Mouse (Mus musculus): ENCODE data around the gene Igsf21. TPM values are rescaled to one million over a fixed set of nuclear protein-coding genes. Genes with fewer than 3 reads are reported as not detected.

Gene Igsf21
- polyA plus RNA-seq, 1 experiment from 2014 or later = not detected

- no peak for ATAC-seq (ENCODE audit: low read depth)
- no peak overlapping the region for H3K27ac ChIP-seq (ENCODE audit: low read length)
- no peak overlapping the region for H3K4me2 ChIP-seq (ENCODE audit: low read depth, low read length)
- 21% methylated on average over 16 of the region's 16 CpGs for WGBS (ENCODE audit: insufficient replicate concordance)
- no peaks in the 10 kb centered on the region for H3K4me1 ChIP-seq (ENCODE audit: control insufficient read depth, low read depth, low read length)
- H3K9me3 ChIP-seq (replicated peaks; ENCODE audit: control insufficient read depth, low read length) = no peaks in the 10 kb centered on the region
- no peaks in the 10 kb centered on the region for H3K36me3 ChIP-seq (ENCODE audit: control insufficient read depth, insufficient read depth)
- no peak overlapping the region for H3K9ac ChIP-seq (ENCODE audit: low read depth, low read length)
- no peak overlapping the region for H3K4me3 ChIP-seq (ENCODE audit: low read depth, low read length)
- H3K27me3 ChIP-seq (ENCODE audit: control insufficient read depth, insufficient read depth, low read depth, low read length) = peaks cover 53% of the 10 kb centered on the region
Observed at GRCm38 (mm10) chr4:140243231-140243630, 3.4 kb downstream of the Igsf21 start.

GRCm38 (mm10) chr4:140242291-140242690, 4.3 kb downstream of the Igsf21 start:
- Histone ChIP-seq H3K27ac (ENCODE audit: low read length) (no peak overlapping the region), H3K36me3 (ENCODE audit: control insufficient read depth, insufficient read depth) (no peaks in the 10 kb centered on the region), H3K27me3 (ENCODE audit: control insufficient read depth, insufficient read depth, low read depth, low read length) (peaks cover 46% of the 10 kb centered on the region), H3K4me2 (ENCODE audit: low read depth, low read length) (no peak overlapping the region), H3K9me3 (replicated peaks; ENCODE audit: control insufficient read depth, low read length) (no peaks in the 10 kb centered on the region), H3K4me3 (ENCODE audit: low read depth, low read length) (no peak overlapping the region), H3K4me1 (ENCODE audit: control insufficient read depth, low read depth, low read length) (no peaks in the 10 kb centered on the region), H3K9ac (ENCODE audit: low read depth, low read length) (no peak overlapping the region)
- no peak for ATAC-seq (ENCODE audit: low read depth)
- WGBS (ENCODE audit: insufficient replicate concordance) = 47% methylated on average over 1 of the region's 1 CpGs

- no peak overlapping the region for H3K4me3 ChIP-seq (ENCODE audit: low read depth, low read length)
- no peak overlapping the region for H3K4me2 ChIP-seq (ENCODE audit: low read depth, low read length)
- ATAC-seq (ENCODE audit: low read depth) = no peak
- H3K9me3 ChIP-seq (replicated peaks; ENCODE audit: control insufficient read depth, low read length) = no peaks in the 10 kb centered on the region
- no peak overlapping the region for H3K27ac ChIP-seq (ENCODE audit: low read length)
- 26% methylated on average over 10 of the region's 10 CpGs for WGBS (ENCODE audit: insufficient replicate concordance)
- no peaks in the 10 kb centered on the region; the same call in 1 of the 2 replicates for H3K27me3 ChIP-seq (ENCODE audit: control insufficient read depth, insufficient read depth, low read depth, low read length)
- H3K36me3 ChIP-seq (ENCODE audit: control insufficient read depth, insufficient read depth) = no peaks in the 10 kb centered on the region
- no peak overlapping the region for H3K9ac ChIP-seq (ENCODE audit: low read depth, low read length)
- H3K4me1 ChIP-seq (ENCODE audit: control insufficient read depth, low read depth, low read length) = no peaks in the 10 kb centered on the region
Observed at GRCm38 (mm10) chr4:140237305-140237741, 9.3 kb downstream of the Igsf21 start.

GRCm38 (mm10) chr4:140235361-140236153, 11.0 kb downstream of the Igsf21 start:
- Histone ChIP-seq H3K9ac (ENCODE audit: low read depth, low read length) (no peak overlapping the region), H3K9me3 (replicated peaks; ENCODE audit: control insufficient read depth, low read length) (no peaks in the 10 kb centered on the region), H3K27me3 (ENCODE audit: control insufficient read depth, insufficient read depth, low read depth, low read length) (no peaks in the 10 kb centered on the region), H3K27ac (ENCODE audit: low read length) (no peak overlapping the region), H3K4me1 (ENCODE audit: control insufficient read depth, low read depth, low read length) (no peaks in the 10 kb centered on the region), H3K4me3 (ENCODE audit: low read depth, low read length) (no peak overlapping the region), H3K4me2 (ENCODE audit: low read depth, low read length) (no peak overlapping the region), H3K36me3 (ENCODE audit: control insufficient read depth, insufficient read depth) (no peaks in the 10 kb centered on the region)
- 55% methylated on average over 9 of the region's 9 CpGs for WGBS (ENCODE audit: insufficient replicate concordance)
- no peak for ATAC-seq (ENCODE audit: low read depth)

GRCm38 (mm10) chr4:140234412-140235205, 12.0 kb downstream of the Igsf21 start:
- ATAC-seq (ENCODE audit: low read depth) = no peak
- Histone ChIP-seq H3K27me3 (ENCODE audit: control insufficient read depth, insufficient read depth, low read depth, low read length) (no peaks in the 10 kb centered on the region), H3K4me3 (ENCODE audit: low read depth, low read length) (no peak overlapping the region), H3K36me3 (ENCODE audit: control insufficient read depth, insufficient read depth) (no peaks in the 10 kb centered on the region), H3K4me1 (ENCODE audit: control insufficient read depth, low read depth, low read length) (no peaks in the 10 kb centered on the region), H3K27ac (ENCODE audit: low read length) (no peak overlapping the region), H3K9me3 (replicated peaks; ENCODE audit: control insufficient read depth, low read length) (no peaks in the 10 kb centered on the region), H3K4me2 (ENCODE audit: low read depth, low read length) (no peak overlapping the region), H3K9ac (ENCODE audit: low read depth, low read length) (no peak overlapping the region)
- 67% methylated on average over 18 of the region's 18 CpGs for whole genome bisulfite sequencing (ENCODE audit: insufficient replicate concordance)

GRCm38 (mm10) chr4:140227837-140228236, 18.7 kb downstream of the Igsf21 start:
- Histone ChIP-seq H3K27me3 (ENCODE audit: control insufficient read depth, insufficient read depth, low read depth, low read length) (peaks cover 2% of the 10 kb centered on the region; the same call in 1 of the 2 replicates), H3K4me1 (ENCODE audit: control insufficient read depth, low read depth, low read length) (no peaks in the 10 kb centered on the region), H3K4me2 (ENCODE audit: low read depth, low read length) (no peak overlapping the region), H3K36me3 (ENCODE audit: control insufficient read depth, insufficient read depth) (no peaks in the 10 kb centered on the region), H3K4me3 (ENCODE audit: low read depth, low read length) (no peak overlapping the region), H3K9me3 (replicated peaks; ENCODE audit: control insufficient read depth, low read length) (no peaks in the 10 kb centered on the region), H3K9ac (ENCODE audit: low read depth, low read length) (no peak overlapping the region), H3K27ac (ENCODE audit: low read length) (no peak overlapping the region)
- no peak for ATAC-seq (ENCODE audit: low read depth)
- 50% methylated on average over 6 of the region's 7 CpGs for WGBS (ENCODE audit: insufficient replicate concordance)

GRCm38 (mm10) chr4:140225204-140225603, 21.4 kb downstream of the Igsf21 start:
- Histone ChIP-seq H3K9me3 (replicated peaks; ENCODE audit: control insufficient read depth, low read length) (no peaks in the 10 kb centered on the region), H3K4me2 (ENCODE audit: low read depth, low read length) (no peak overlapping the region), H3K27ac (ENCODE audit: low read length) (no peak overlapping the region), H3K36me3 (ENCODE audit: control insufficient read depth, insufficient read depth) (no peaks in the 10 kb centered on the region), H3K4me3 (ENCODE audit: low read depth, low read length) (no peak overlapping the region), H3K9ac (ENCODE audit: low read depth, low read length) (no peak overlapping the region), H3K27me3 (ENCODE audit: control insufficient read depth, insufficient read depth, low read depth, low read length) (peaks cover 5% of the 10 kb centered on the region), H3K4me1 (ENCODE audit: control insufficient read depth, low read depth, low read length) (no peaks in the 10 kb centered on the region)
- 46% methylated on average over 9 of the region's 9 CpGs for WGBS (ENCODE audit: insufficient replicate concordance)
- ATAC-seq (ENCODE audit: low read depth) = no peak

GRCm38 (mm10) chr4:140224451-140224850, 22.1 kb downstream of the Igsf21 start:
- H3K4me3 ChIP-seq (ENCODE audit: low read depth, low read length) = no peak overlapping the region
- WGBS (ENCODE audit: insufficient replicate concordance) = 50% methylated on average over 7 of the region's 7 CpGs
- no peaks in the 10 kb centered on the region for H3K9me3 ChIP-seq (replicated peaks; ENCODE audit: control insufficient read depth, low read length)
- no peak overlapping the region for H3K4me2 ChIP-seq (ENCODE audit: low read depth, low read length)
- no peak overlapping the region for H3K9ac ChIP-seq (ENCODE audit: low read depth, low read length)
- H3K36me3 ChIP-seq (ENCODE audit: control insufficient read depth, insufficient read depth) = no peaks in the 10 kb centered on the region
- ATAC-seq (ENCODE audit: low read depth) = no peak
- no peak overlapping the region for H3K27ac ChIP-seq (ENCODE audit: low read length)
- H3K27me3 ChIP-seq (ENCODE audit: control insufficient read depth, insufficient read depth, low read depth, low read length) = peaks cover 5% of the 10 kb centered on the region
- H3K4me1 ChIP-seq (ENCODE audit: control insufficient read depth, low read depth, low read length) = no peaks in the 10 kb centered on the region

GRCm38 (mm10) chr4:140223067-140223466, 23.5 kb downstream of the Igsf21 start:
- Histone ChIP-seq H3K9me3 (replicated peaks; ENCODE audit: control insufficient read depth, low read length) (no peaks in the 10 kb centered on the region), H3K9ac (ENCODE audit: low read depth, low read length) (no peak overlapping the region), H3K27me3 (ENCODE audit: control insufficient read depth, insufficient read depth, low read depth, low read length) (peaks cover 5% of the 10 kb centered on the region), H3K4me2 (ENCODE audit: low read depth, low read length) (no peak overlapping the region), H3K4me1 (ENCODE audit: control insufficient read depth, low read depth, low read length) (no peaks in the 10 kb centered on the region), H3K36me3 (ENCODE audit: control insufficient read depth, insufficient read depth) (no peaks in the 10 kb centered on the region), H3K4me3 (ENCODE audit: low read depth, low read length) (no peak overlapping the region), H3K27ac (ENCODE audit: low read length) (no peak overlapping the region)
- no peak for ATAC-seq (ENCODE audit: low read depth)
- 30% methylated on average over 12 of the region's 12 CpGs for whole genome bisulfite sequencing (ENCODE audit: insufficient replicate concordance)
